Mouse (Mus musculus) hindbrain, embryonic 14.5 days (tissue): ENCODE measurements around the gene Cerk. TPM values are rescaled to one million over a fixed set of nuclear protein-coding genes. Genes with fewer than 3 reads are reported as not detected.

Experiments
- ATAC-seq: fragments of 200-750 bp; cut with Nextera tagmentation; 2 replicates; pipeline ENCODE4 v1.8.0; 2017; ENCODE audit warnings: moderate number of reproducible peaks, mild to moderate bottlenecking, moderate TSS enrichment, moderate library complexity; ENCODE audit not compliant: low FRiP score
- DNase-seq: peaks from one replicate; pipeline ENCODE4 v3.0.0-alpha.2; 2015; ENCODE audit warnings: low spot score
- H3K27ac ChIP-seq: fragments of 300-500 bp; sonication (generic); 2 replicates; pipeline ENCODE4 v1.5.1; 2014; ENCODE audit warnings: mild to moderate bottlenecking, moderate library complexity
- H3K27me3 ChIP-seq: fragments of 300-500 bp; sonication (generic); 2 replicates; pipeline ENCODE4 v1.6.1; 2014; ENCODE audit warnings: mild to moderate bottlenecking, low read length, mixed read lengths; ENCODE audit not compliant: control insufficient read depth, insufficient read depth
- H3K36me3 ChIP-seq: fragments of 300-500 bp; sonication (generic); replicated peaks from 2 replicates; pipeline ENCODE4 v1.6.1; 2014; ENCODE audit not compliant: control insufficient read depth, insufficient read depth
- H3K4me1 ChIP-seq: fragments of 300-500 bp; sonication (generic); replicated peaks from 2 replicates; pipeline ENCODE4 v1.6.1; 2014; ENCODE audit warnings: antibody characterized with exemption, low read length, mixed read lengths; ENCODE audit not compliant: control insufficient read depth, insufficient read depth
- H3K4me2 ChIP-seq: fragments of 300-500 bp; sonication (generic); replicated peaks from 2 replicates; pipeline ENCODE4 v1.6.1; 2014; ENCODE audit warnings: mild to moderate bottlenecking, moderate library complexity
- H3K4me3 ChIP-seq: fragments of 300-500 bp; sonication (generic); replicated peaks from 2 replicates; pipeline ENCODE4 v1.5.1; 2014; ENCODE audit warnings: mild to moderate bottlenecking, low read length
- H3K9ac ChIP-seq: fragments of 300-500 bp; sonication (generic); 2 replicates; pipeline ENCODE4 v1.6.1; 2014
- H3K9me3 ChIP-seq: fragments of 300-500 bp; sonication (generic); 2 replicates; pipeline ENCODE4 v1.6.1; 2016; ENCODE audit warnings: low read length; ENCODE audit not compliant: control insufficient read depth
- WGBS: fragments of 180-500 bp; shearing (Covaris S2); extraction: QIAGEN DNeasy Blood & Tissue Kit; methylation state at CpG from one replicate; pipeline ENCODE4 v1.1.7; 2014; 5-methylcytosine and 5-hydroxymethylcytosine counted together
- polyA plus RNA-seq: library from polyadenylated mRNA; unstranded; fragments of >200 nt; fragmentation: Nextera tagmentation; extraction: Ambion mirVana; gene quantifications from 2 replicates; pipeline ENCODE4 v1.2.1, GENCODE M21; 2014

The Cerk gene
- polyA plus RNA-seq = 28.3 and 31.1 TPM in 2 replicates

GRCm38 (mm10) chr15:86185689-86186569, at the start of gene Cerk:
TSS of gene Cerk (minus strand) at chr15:86186141.
- 2% methylated on average over 42 of the region's 43 CpGs for WGBS
- H3K27me3 ChIP-seq = no peaks in the 10 kb centered on the region

GRCm38 (mm10) chr15:86234517-86235441, 48.8 kb upstream of the Cerk start:
- Histone ChIP-seq H3K4me2 (no peak overlapping the region), H3K4me1 (peaks cover 10% of the 10 kb centered on the region; the same call in 1 of the 2 replicates), H3K27me3 (no peaks in the 10 kb centered on the region), H3K9ac (no peak overlapping the region), H3K9me3 (no peaks in the 10 kb centered on the region), H3K27ac (no peak overlapping the region), H3K4me3 (no peak overlapping the region), H3K36me3 (0 out of 2 replicates have a peak, but pooled peaks cover 10% of the 10 kb centered on the region)
- 83% methylated on average over 22 of the region's 22 CpGs for WGBS
- DNase-seq (no peak), ATAC-seq (no peak)

More at GRCm38 (mm10) chr15:86185689-86186569, at the start of gene Cerk:
- ATAC-seq (peak; percentile 62), DNase-seq (peak; percentile 47)
- Histone ChIP-seq H3K4me3 (peak within 1 kb of the TSS; percentile 81), H3K4me1 (peaks cover 38% of the 10 kb centered on the region), H3K36me3 (no peaks in the 10 kb centered on the region), H3K4me2 (peak within 1 kb of the TSS; percentile 91), H3K9me3 (no peaks in the 10 kb centered on the region), H3K9ac (peak within 1 kb of the TSS; percentile 97), H3K27ac (peak within 1 kb of the TSS; percentile 92)

- no peak for ATAC-seq
- WGBS = 90% methylated on average over 5 of the region's 5 CpGs
- Histone ChIP-seq H3K4me3 (no peak overlapping the region), H3K4me1 (peaks cover 10% of the 10 kb centered on the region; the same call in 1 of the 2 replicates), H3K36me3 (0 out of 2 replicates have a peak, but pooled peaks cover 10% of the 10 kb centered on the region), H3K4me2 (no peak overlapping the region), H3K9ac (no peak overlapping the region), H3K27me3 (no peaks in the 10 kb centered on the region), H3K27ac (no peak overlapping the region), H3K9me3 (no peaks in the 10 kb centered on the region)
- no peak for DNase-seq
Observed at GRCm38 (mm10) chr15:86234001-86234400, 48.1 kb upstream of the Cerk start.

GRCm38 (mm10) chr15:86231831-86232512, 46.0 kb upstream of the Cerk start:
- Histone ChIP-seq H3K9ac (no peak overlapping the region), H3K4me2 (no peak overlapping the region), H3K4me3 (no peak overlapping the region), H3K27me3 (no peaks in the 10 kb centered on the region), H3K9me3 (no peaks in the 10 kb centered on the region), H3K36me3 (0 out of 2 replicates have a peak, but pooled peaks cover 10% of the 10 kb centered on the region), H3K4me1 (peaks cover 10% of the 10 kb centered on the region; the same call in 1 of the 2 replicates), H3K27ac (no peak overlapping the region)
- DNase-seq (no peak), ATAC-seq (no peak)
- WGBS = 50% methylated on average over 7 of the region's 7 CpGs

- Histone ChIP-seq H3K9me3 (no peaks in the 10 kb centered on the region), H3K4me1 (peaks cover 10% of the 10 kb centered on the region; the same call in 1 of the 2 replicates), H3K4me3 (no peak overlapping the region), H3K4me2 (no peak overlapping the region), H3K36me3 (0 out of 2 replicates have a peak, but pooled peaks cover 10% of the 10 kb centered on the region), H3K27me3 (no peaks in the 10 kb centered on the region), H3K27ac (no peak overlapping the region), H3K9ac (no peak overlapping the region)
- 94% methylated on average over 1 of the region's 1 CpGs for WGBS
- ATAC-seq = no peak
- DNase-seq = no peak
Observed at GRCm38 (mm10) chr15:86231170-86231569, 45.2 kb upstream of the Cerk start.

- no peak overlapping the region for H3K9ac ChIP-seq
- H3K9me3 ChIP-seq = no peaks in the 10 kb centered on the region
- H3K4me3 ChIP-seq = no peak overlapping the region
- WGBS = 75% methylated on average over 11 of the region's 11 CpGs
- H3K27ac ChIP-seq = no peak overlapping the region
- ATAC-seq (no peak), DNase-seq (no peak)
- H3K36me3 ChIP-seq = no peaks in the 10 kb centered on the region
- no peak overlapping the region for H3K4me2 ChIP-seq
- H3K4me1 ChIP-seq = peaks cover 10% of the 10 kb centered on the region; the same call in 1 of the 2 replicates
- H3K27me3 ChIP-seq = no peaks in the 10 kb centered on the region
Observed at GRCm38 (mm10) chr15:86229623-86230022, 43.7 kb upstream of the Cerk start.

- no peak for DNase-seq
Observed at GRCm38 (mm10) chr15:86229088-86229487, 43.1 kb upstream of the Cerk start.

GRCm38 (mm10) chr15:86228186-86228585, 42.2 kb upstream of the Cerk start:
- no peak overlapping the region for H3K27ac ChIP-seq
- H3K4me2 ChIP-seq = no peak overlapping the region
- H3K27me3 ChIP-seq = no peaks in the 10 kb centered on the region
- H3K36me3 ChIP-seq = no peaks in the 10 kb centered on the region
- WGBS = 49% methylated on average over 3 of the region's 3 CpGs
- peak; percentile 68 for DNase-seq
- no peak for ATAC-seq
- peaks cover 10% of the 10 kb centered on the region; the same call in 1 of the 2 replicates for H3K4me1 ChIP-seq
- no peaks in the 10 kb centered on the region for H3K9me3 ChIP-seq
- no peak overlapping the region for H3K4me3 ChIP-seq
- no peak overlapping the region for H3K9ac ChIP-seq

More at GRCm38 (mm10) chr15:86229088-86229487, 43.1 kb upstream of the Cerk start:
- Histone ChIP-seq H3K9me3 (no peaks in the 10 kb centered on the region), H3K27me3 (no peaks in the 10 kb centered on the region), H3K4me3 (no peak overlapping the region), H3K36me3 (no peaks in the 10 kb centered on the region), H3K27ac (no peak overlapping the region), H3K4me2 (no peak overlapping the region), H3K9ac (no peak overlapping the region), H3K4me1 (peaks cover 10% of the 10 kb centered on the region; the same call in 1 of the 2 replicates)
- ATAC-seq = no peak
- WGBS = 84% methylated on average over 8 of the region's 8 CpGs
